Mouse (Mus musculus) bone marrow, adult 2 months (tissue): Measurements from ENCODE around the gene Slc2a13. TPM values are rescaled to one million over a fixed set of nuclear protein-coding genes. Genes with fewer than 3 reads are reported as not detected.

Source experiments
- H3K27ac ChIP-seq: fragments of 200-500 bp; 2 replicates; pipeline ENCODE4 v1.5.1; 2012; ENCODE audit warnings: low read depth, mild to moderate bottlenecking, control low read depth, inconsistent platforms, low read length; ENCODE audit not compliant: control insufficient read depth, poor library complexity, insufficient read depth
- H3K4me1 ChIP-seq: fragments of 200-500 bp; 2 replicates; pipeline ENCODE4 v1.6.1; 2011; ENCODE audit warnings: low read length; ENCODE audit not compliant: control insufficient read depth, insufficient read depth
- H3K4me3 ChIP-seq: fragments of 200-500 bp; replicated peaks from 2 replicates; pipeline ENCODE3; 2011; ENCODE audit warnings: mild to moderate bottlenecking, low read depth, low read length, control low read depth; ENCODE audit not compliant: control insufficient read depth
- CTCF ChIP-seq: fragments of 200-500 bp; IDR thresholded peaks from 2 replicates; pipeline ENCODE4 v1.5.1; 2011; ENCODE audit warnings: low read length, control low read depth; ENCODE audit not compliant: control insufficient read depth, insufficient read depth
- POLR2A ChIP-seq: fragments of 200-500 bp; IDR thresholded peaks from 2 replicates; pipeline ENCODE4 v1.6.1; 2011; ENCODE audit warnings: low read depth, mild to moderate bottlenecking, control low read depth, low read length, borderline replicate concordance; ENCODE audit not compliant: control insufficient read depth
- WGBS: fragments of 180-500 bp; shearing (Covaris S2); methylation state at CpG from one replicate; pipeline ENCODE4 v1.1.7; 2018; 5-methylcytosine and 5-hydroxymethylcytosine counted together
- polyA plus RNA-seq: library from polyadenylated mRNA; stranded (reverse); fragments of >200 nt; gene quantifications from 2 replicates; pipeline ENCODE4 v1.2.4, GENCODE M21; 2011; ENCODE audit warnings: low replicate concordance; ENCODE audit not compliant: missing spikeins, insufficient read depth, insufficient read length

Slc2a13 gene
- polyA plus RNA-seq, 1 experiment, result not detected

GRCm38 (mm10) chr15:91538439-91538838 is 34.6 kb downstream of the Slc2a13 start:
- Histone ChIP-seq H3K27ac (no peak overlapping the region), H3K4me1 (no peaks in the 10 kb centered on the region), H3K4me3 (no peak overlapping the region)
- TF ChIP-seq POLR2A (no peak), CTCF (no peak)

DNA sequence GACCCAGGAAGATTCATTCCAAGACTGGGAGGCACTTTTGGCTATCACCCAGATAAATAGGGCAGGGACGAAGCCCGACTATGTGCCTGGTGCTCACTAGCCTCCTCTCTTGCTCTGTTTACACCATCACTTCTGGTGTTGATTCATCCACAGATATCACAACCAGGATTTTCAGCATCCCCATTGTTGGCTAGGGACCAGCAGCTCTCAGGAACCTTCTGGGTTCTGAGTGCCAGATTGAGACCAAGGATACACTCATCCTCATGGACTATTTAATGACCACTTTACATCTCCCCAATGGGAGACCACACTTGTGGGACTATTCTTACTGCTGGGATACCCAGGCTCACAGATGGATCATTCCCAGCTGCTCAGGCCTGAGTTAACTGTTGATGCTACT is 46.2 kb downstream of the Slc2a13 start:
- no peaks in the 10 kb centered on the region for H3K4me1 ChIP-seq

GRCm38 (mm10) chr15:91526166-91526565 is 46.9 kb downstream of the Slc2a13 start:
- WGBS, result 74% methylated on average over 3 of the region's 3 CpGs
- no peaks in the 10 kb centered on the region for H3K4me1 ChIP-seq
- TF ChIP-seq CTCF (no peak), POLR2A (no peak)
- H3K27ac ChIP-seq, result no peak overlapping the region
- no peak overlapping the region for H3K4me3 ChIP-seq

More for the DNA sequence above, 46.2 kb downstream of the Slc2a13 start:
- H3K4me3 ChIP-seq, result no peak overlapping the region
- H3K27ac ChIP-seq, result no peak overlapping the region
- TF ChIP-seq POLR2A (no peak), CTCF (no peak)
- WGBS, result 80% methylated on average over 2 of the region's 2 CpGs

DNA sequence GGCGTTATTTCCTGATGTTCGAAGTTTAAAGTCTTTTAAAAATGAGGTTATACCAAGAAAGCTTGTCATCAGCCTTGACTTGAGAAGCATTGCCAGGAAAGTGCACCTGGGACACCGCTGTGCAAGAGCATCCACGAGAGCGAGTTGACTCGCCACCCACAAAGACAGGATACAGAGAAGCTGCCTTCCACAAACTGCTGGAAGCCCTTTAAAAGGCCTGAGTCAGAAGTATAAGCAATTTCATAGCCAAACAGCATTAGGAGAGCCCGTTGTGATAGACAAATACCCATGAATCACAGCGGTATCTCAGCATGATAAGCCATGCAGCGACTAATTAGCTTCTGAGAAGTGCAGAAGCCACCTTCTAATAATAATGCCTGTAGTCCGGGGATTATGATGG is 48.6 kb downstream of the Slc2a13 start:
- H3K4me1 ChIP-seq, result no peaks in the 10 kb centered on the region
- no peak overlapping the region for H3K4me3 ChIP-seq
- H3K27ac ChIP-seq, result no peak overlapping the region
- no peak for TF ChIP-seq CTCF
- no peak for TF ChIP-seq POLR2A
- 81% methylated on average over 10 of the region's 10 CpGs for WGBS

DNA sequence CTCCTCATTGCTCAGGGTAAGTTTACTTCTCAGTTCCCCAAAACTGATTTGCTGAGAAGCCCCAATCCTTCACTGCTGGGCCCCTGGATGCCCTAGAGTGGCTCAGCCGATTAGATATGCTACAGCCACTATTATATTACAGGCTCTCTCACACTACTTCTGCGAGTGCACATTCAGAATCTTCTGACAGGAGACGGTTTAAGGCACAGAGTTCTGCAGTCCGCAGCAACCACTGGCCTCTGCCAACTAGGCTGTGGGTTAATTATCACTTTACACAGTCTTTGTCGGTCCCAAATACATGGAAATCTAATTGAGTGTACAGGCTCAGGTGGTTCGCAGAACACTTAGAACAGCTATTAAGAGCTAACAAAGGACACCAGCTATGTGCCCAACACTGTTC is 69.8 kb downstream of the Slc2a13 start:
- no peaks in the 10 kb centered on the region for H3K4me1 ChIP-seq
- 84% methylated on average over 6 of the region's 6 CpGs for WGBS
- no peak overlapping the region for H3K27ac ChIP-seq
- H3K4me3 ChIP-seq, result no peak overlapping the region
- TF ChIP-seq POLR2A (no peak), CTCF (no peak)

GRCm38 (mm10) chr15:91502661-91503060 is 70.4 kb downstream of the Slc2a13 start:
- Histone ChIP-seq H3K4me1 (no peaks in the 10 kb centered on the region), H3K4me3 (no peak overlapping the region), H3K27ac (no peak overlapping the region)
- TF ChIP-seq POLR2A (no peak), CTCF (no peak)
- WGBS, result 71% methylated on average over 1 of the region's 1 CpGs

GRCm38 (mm10) chr15:91502235-91502634 is 70.8 kb downstream of the Slc2a13 start:
- TF ChIP-seq CTCF (no peak), POLR2A (no peak)
- no peak overlapping the region for H3K27ac ChIP-seq
- H3K4me1 ChIP-seq, result no peaks in the 10 kb centered on the region
- H3K4me3 ChIP-seq, result no peak overlapping the region
- WGBS, result 79% methylated on average over 9 of the region's 9 CpGs

DNA sequence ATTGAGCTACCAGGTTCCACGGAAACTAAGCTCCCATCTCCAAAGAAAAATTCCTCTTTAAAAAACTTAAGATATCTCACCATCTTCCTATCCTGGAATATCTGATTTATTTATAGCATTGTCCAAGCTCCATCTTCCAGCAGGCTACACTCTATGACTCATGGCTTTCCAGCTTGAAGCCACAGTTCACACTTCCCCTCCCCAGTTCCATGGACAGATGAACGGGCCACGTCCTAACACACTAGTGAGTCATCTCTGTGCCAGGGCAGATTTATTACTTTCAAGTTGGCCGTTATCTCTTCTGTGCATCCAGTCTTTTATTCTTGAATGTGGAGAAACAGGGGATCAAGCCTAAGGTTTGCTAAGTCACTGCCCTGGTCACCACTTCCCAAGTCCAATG is 78.0 kb downstream of the Slc2a13 start:
- H3K4me1 ChIP-seq, result no peaks in the 10 kb centered on the region
- TF ChIP-seq POLR2A (no peak), CTCF (no peak)
- 74% methylated on average over 4 of the region's 4 CpGs for WGBS
- H3K4me3 ChIP-seq, result no peak overlapping the region
- H3K27ac ChIP-seq, result no peak overlapping the region

GRCm38 (mm10) chr15:91479924-91480615 is 93.0 kb downstream of the Slc2a13 start:
- no peak for TF ChIP-seq POLR2A
- TF ChIP-seq CTCF, result no peak
- no peak overlapping the region for H3K27ac ChIP-seq
- WGBS, result 82% methylated on average over 14 of the region's 14 CpGs
- no peaks in the 10 kb centered on the region for H3K4me1 ChIP-seq
- H3K4me3 ChIP-seq, result no peak overlapping the region
